Mouse (Mus musculus) brain, embryonic 14.5 days (tissue): ENCODE measurements around the gene Sorbs2.

ENCODE experiments used
- CTCF ChIP-seq: fragments of 200-500 bp; IDR thresholded peaks from 2 replicates; pipeline ENCODE4 v1.5.1; 2012; ENCODE audit warnings: inconsistent platforms, mild to moderate bottlenecking, moderate library complexity, borderline replicate concordance; ENCODE audit not compliant: insufficient read depth, insufficient read length; ENCODE audit errors: extremely low read depth
- POLR2A ChIP-seq: fragments of 200-500 bp; IDR thresholded peaks from 2 replicates; pipeline ENCODE4 v1.6.1; 2012; ENCODE audit warnings: mild to moderate bottlenecking, inconsistent platforms, borderline replicate concordance; ENCODE audit not compliant: poor library complexity, insufficient read depth, insufficient read length, severe bottlenecking; ENCODE audit errors: extremely low read depth

- TF ChIP-seq CTCF (no peak), POLR2A (no peak)
Observed at GRCm38 (mm10) chr8:45649063-45649462, 141.5 kb downstream of the Sorbs2 start.
